Mouse (Mus musculus): ENCODE data around the gene Brpf1.

GRCm38 (mm10) chr6:113306322-113306985 is 483 bp upstream of the Brpf1 start:
- TF ChIP-seq POLR2A (IDR thresholded peaks at IDR 0.05; ENCODE audit: insufficient read depth, low read depth, low read length) (peak; percentile 66), EP300 (IDR thresholded peaks at IDR 0.05; ENCODE audit: insufficient read depth, low read depth, low read length) (peak; percentile 81; the same call in 1 of the 2 replicates), CTCF (IDR thresholded peaks at IDR 0.05) (no peak)
